Mouse (Mus musculus) liver, postnatal 0 days (tissue): ENCODE measurements around the gene Rap1a.

ENCODE experiments used
- CTCF ChIP-seq: sonication (generic); IDR thresholded peaks from 2 replicates; pipeline ENCODE4 v1.5.1; 2016; ENCODE audit warnings: antibody characterized with exemption, low read depth
- EP300 ChIP-seq: IDR thresholded peaks from 2 replicates; pipeline ENCODE4 v1.6.1; 2016; ENCODE audit warnings: antibody characterized with exemption, low read depth, mild to moderate bottlenecking

GRCm38 (mm10) chr3:105722510-105722909 lies 78.6 kb downstream of the Rap1a start:
- TF ChIP-seq EP300 (no peak), CTCF (no peak)
